Mouse (Mus musculus) C2C12 (cell line): ENCODE results near the gene Rnase11. TPM values are rescaled to one million over a fixed set of nuclear protein-coding genes. Genes with fewer than 3 reads are reported as not detected.

Experiments used
- H3K27me3 ChIP-seq: one replicate; pipeline ENCODE4 v1.6.1; 2011; ENCODE audit not compliant: control insufficient read depth, insufficient read depth, insufficient read length
- H3K36me3 ChIP-seq: one replicate; pipeline ENCODE4 v1.6.1; 2011; ENCODE audit not compliant: control insufficient read depth, insufficient read depth
- H3K4me3 ChIP-seq: one replicate; pipeline ENCODE4 v1.5.1; 2011; ENCODE audit warnings: mild to moderate bottlenecking, control low read depth; ENCODE audit not compliant: poor library complexity, insufficient read depth, severe bottlenecking
- H3K79me2 ChIP-seq: one replicate; pipeline ENCODE4 v1.6.1; 2011; ENCODE audit not compliant: control insufficient read depth, insufficient read depth
- H3K79me3 ChIP-seq: one replicate; pipeline ENCODE4 v1.6.1; 2011; ENCODE audit warnings: low read depth, control low read depth
- H3ac ChIP-seq: one replicate; pipeline ENCODE3; 2011; ENCODE audit warnings: low read depth; ENCODE audit not compliant: control insufficient read depth, insufficient read length
- CEBPB ChIP-seq: IDR thresholded peaks from one replicate; pipeline ENCODE4 v1.6.1; 2011; ENCODE audit warnings: low read depth, mild to moderate bottlenecking, control low read depth, moderate library complexity
- CTCF ChIP-seq: IDR thresholded peaks from one replicate; pipeline ENCODE4 v1.5.1; 2011; ENCODE audit not compliant: control insufficient read depth, insufficient read depth, insufficient read length
- FOSL1 ChIP-seq: IDR thresholded peaks from one replicate; pipeline ENCODE4 v1.8.0; 2011; ENCODE audit warnings: mild to moderate bottlenecking, low read length; ENCODE audit not compliant: poor library complexity, insufficient read depth, severe bottlenecking
- MAX ChIP-seq: IDR thresholded peaks from one replicate; pipeline ENCODE4 v1.6.1; 2011; ENCODE audit warnings: mild to moderate bottlenecking, control low read depth
- MYOD1 ChIP-seq: IDR thresholded peaks from one replicate; pipeline ENCODE4 v1.6.1; 2011; ENCODE audit warnings: low read depth; ENCODE audit not compliant: control insufficient read depth, insufficient read length
- MYOG ChIP-seq: IDR thresholded peaks from one replicate; pipeline ENCODE4 v1.6.1; 2011; ENCODE audit not compliant: control insufficient read depth, insufficient read length; ENCODE audit errors: extremely low read depth
- USF1 ChIP-seq: IDR thresholded peaks from one replicate; pipeline ENCODE4 v1.6.1; 2011; ENCODE audit warnings: low read depth, mild to moderate bottlenecking, control low read depth, moderate library complexity
- polyA plus RNA-seq: library from polyadenylated mRNA; unstranded; fragments of >200 nt; fragmentation: generic; extraction: Trizol; gene quantifications from one replicate; pipeline ENCODE4 v1.2.1, GENCODE M21; 2012; ENCODE audit warnings: missing spikeins

Rnase11 gene
- polyA plus RNA-seq, 1 experiment: not detected

DNA sequence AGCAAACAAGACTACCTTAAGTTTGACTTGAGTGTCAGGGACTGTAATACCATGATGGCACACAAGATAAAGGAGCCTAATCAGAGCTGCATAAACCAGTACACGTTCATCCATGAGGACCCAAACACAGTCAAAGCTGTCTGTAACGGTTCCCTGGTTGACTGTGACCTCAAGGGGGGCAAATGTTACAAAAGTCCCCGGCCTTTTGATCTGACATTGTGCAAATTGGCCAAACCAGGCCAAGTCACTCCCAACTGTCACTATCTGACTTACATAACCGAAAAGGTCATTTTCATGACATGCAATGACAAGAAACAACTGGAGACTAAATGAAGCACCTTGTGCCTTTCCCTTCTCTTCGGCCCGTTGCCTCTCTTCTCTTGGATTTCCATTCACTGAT is 40.4 kb downstream of the Rnase11 start:
- no peak overlapping the region for H3ac ChIP-seq
- H3K36me3 ChIP-seq: no peaks in the 10 kb centered on the region
- TF ChIP-seq MAX: no peak
- no peak for TF ChIP-seq CEBPB
- no peak for TF ChIP-seq MYOD1
- TF ChIP-seq USF1: no peak
- TF ChIP-seq MYOG: no peak
- no peak for TF ChIP-seq FOSL1
- TF ChIP-seq CTCF: no peak
- no peaks in the 10 kb centered on the region for H3K27me3 ChIP-seq
- H3K4me3 ChIP-seq: no peak overlapping the region
- H3K79me3 ChIP-seq: no peaks in the 10 kb centered on the region
- no peaks in the 10 kb centered on the region for H3K79me2 ChIP-seq

DNA sequence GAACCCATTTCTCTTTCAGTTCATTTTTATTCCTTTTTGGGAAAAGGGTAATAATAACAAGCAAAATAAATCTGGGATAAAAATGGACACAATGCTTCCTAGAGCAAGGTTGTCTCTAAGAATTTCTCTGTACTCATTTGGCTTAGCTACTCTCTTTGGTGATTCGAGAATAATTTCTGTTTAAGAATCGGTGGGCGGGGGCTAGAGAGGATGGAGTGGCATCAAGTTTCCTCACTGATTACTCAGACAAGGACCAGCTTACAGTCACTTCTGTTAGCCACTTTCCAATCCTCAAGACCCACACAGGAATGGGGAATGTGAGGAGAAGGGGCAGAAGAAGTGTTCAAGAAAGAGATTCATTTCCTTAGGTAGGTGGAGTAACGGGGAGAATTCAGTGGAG is 41.2 kb downstream of the Rnase11 start:
- no peaks in the 10 kb centered on the region for H3K27me3 ChIP-seq
- H3K79me3 ChIP-seq: no peaks in the 10 kb centered on the region
- no peak overlapping the region for H3K4me3 ChIP-seq
- H3ac ChIP-seq: no peak overlapping the region
- H3K79me2 ChIP-seq: no peaks in the 10 kb centered on the region
- TF ChIP-seq CEBPB (no peak), CTCF (no peak), MAX (no peak), MYOG (no peak), FOSL1 (no peak), MYOD1 (no peak), USF1 (no peak)
- H3K36me3 ChIP-seq: no peaks in the 10 kb centered on the region

DNA sequence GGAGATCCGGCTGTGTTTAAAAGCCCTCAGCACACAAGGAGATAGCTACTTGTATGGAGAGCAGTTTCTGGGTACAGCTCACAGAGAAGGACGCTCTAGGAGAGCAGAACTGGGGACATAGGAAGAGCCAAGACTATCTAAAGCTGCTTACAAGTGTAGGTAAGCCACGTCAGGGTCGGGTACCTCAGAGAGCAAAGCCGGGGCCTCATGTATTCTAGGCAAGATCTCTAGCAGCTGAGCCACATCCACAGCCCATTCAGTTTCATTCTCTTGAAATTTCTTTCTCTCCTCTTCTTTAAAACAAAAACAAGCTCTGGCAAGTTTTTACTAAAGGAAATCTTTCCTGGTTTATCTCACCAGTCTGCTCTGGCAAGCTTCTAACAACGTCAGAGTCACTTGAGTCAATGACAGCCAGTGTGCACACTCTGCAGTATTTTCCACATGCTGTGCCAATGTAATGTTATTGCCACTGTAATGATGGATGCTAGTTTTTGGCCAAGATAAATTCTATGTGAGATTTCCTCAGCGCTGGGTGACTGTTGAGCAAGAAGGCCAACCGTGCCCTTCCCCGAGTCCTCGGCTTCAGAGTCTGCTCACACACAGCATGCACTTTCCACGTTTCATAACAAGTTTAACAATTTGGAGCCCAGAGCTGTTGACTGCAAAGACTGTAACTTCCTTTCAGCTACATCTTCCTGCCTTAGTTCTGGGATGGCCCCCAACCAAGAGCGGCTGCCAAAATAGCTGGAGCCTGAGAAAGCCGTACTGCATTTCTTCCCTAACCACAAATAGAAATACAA is 41.8 kb downstream of the Rnase11 start:
- H3K36me3 ChIP-seq: no peaks in the 10 kb centered on the region
- TF ChIP-seq CEBPB (no peak), USF1 (no peak), CTCF (no peak), MAX (no peak), MYOG (no peak), FOSL1 (no peak), MYOD1 (no peak)
- H3K79me2 ChIP-seq: no peaks in the 10 kb centered on the region
- no peaks in the 10 kb centered on the region for H3K27me3 ChIP-seq
- H3K79me3 ChIP-seq: no peaks in the 10 kb centered on the region
- H3ac ChIP-seq: no peak overlapping the region
- H3K4me3 ChIP-seq: no peak overlapping the region

DNA sequence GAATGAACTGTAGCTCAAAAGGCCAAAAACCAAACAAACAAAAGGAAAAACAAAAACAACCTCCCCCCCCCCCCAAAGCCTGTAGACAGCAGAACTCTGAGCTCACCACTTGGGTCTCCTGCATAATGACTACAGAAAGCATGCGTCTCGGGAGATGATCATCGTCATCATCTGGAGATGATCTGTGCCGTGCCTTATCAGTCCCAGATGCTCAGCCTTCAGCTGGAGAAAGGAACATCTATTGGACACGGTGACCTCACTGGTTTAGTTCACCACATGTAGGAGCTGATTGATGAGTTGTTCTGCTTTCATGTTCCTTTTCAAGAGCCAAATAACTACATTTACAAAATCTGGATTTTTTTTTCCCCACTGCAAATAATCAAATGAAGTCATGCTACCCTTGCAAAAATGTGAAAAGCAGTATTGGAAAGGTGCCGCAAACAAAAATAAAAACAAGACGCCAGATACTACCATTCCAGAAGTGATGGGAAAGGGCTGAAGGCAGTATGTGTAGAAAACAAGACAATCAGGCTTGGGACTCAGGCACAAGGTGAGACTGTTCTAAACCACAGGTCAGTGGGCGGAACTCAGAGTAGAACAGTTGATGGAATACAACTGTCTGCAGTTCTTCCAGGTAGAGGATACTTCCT is 42.7 kb downstream of the Rnase11 start, which contains the start of gene Rnase10:
TSS of gene Rnase10 (plus strand) at position 600 of the 650 bp plus-strand sequence.
- Histone ChIP-seq H3K27me3 (no peaks in the 10 kb centered on the region), H3ac (no peak within 1 kb of the TSS), H3K79me3 (no peaks in the 10 kb centered on the region), H3K4me3 (no peak within 1 kb of the TSS), H3K79me2 (no peaks in the 10 kb centered on the region), H3K36me3 (no peaks in the 10 kb centered on the region)
- no peak for TF ChIP-seq MAX
- no peak for TF ChIP-seq FOSL1
- no peak for TF ChIP-seq CEBPB
- TF ChIP-seq CTCF: no peak
- TF ChIP-seq USF1: no peak
- no peak for TF ChIP-seq MYOD1
- TF ChIP-seq MYOG: no peak

Other genes with a start within 250 kb of the Rnase11 start
- gene Ccnb1ip1, start 242.4 kb downstream of the Rnase11 start, polyA plus RNA-seq: 1.6 TPM
- gene Parp2, start 242.3 kb downstream of the Rnase11 start, polyA plus RNA-seq: 18.2 TPM
- gene Tep1, start 179.6 kb downstream of the Rnase11 start, polyA plus RNA-seq: 9.9 TPM
- gene Klhl33, start 152.7 kb downstream of the Rnase11 start, polyA plus RNA-seq: 0.26 TPM
- 54.5 TPM for gene Osgep, start 125.3 kb downstream of the Rnase11 start, polyA plus RNA-seq
- 289 TPM for gene Apex1, start 125.2 kb downstream of the Rnase11 start, polyA plus RNA-seq
- gene Pip4p1, start 119.3 kb downstream of the Rnase11 start, polyA plus RNA-seq: 93.6 TPM
- gene Pnp, start 119.1 kb downstream of the Rnase11 start, polyA plus RNA-seq: 67.0 TPM
- gene Gm49342, start 105.6 kb downstream of the Rnase11 start, polyA plus RNA-seq: 27.3 TPM
- gene Pnp2, start 94.2 kb downstream of the Rnase11 start, polyA plus RNA-seq: 0.29 TPM
- 0.19 TPM for gene Rnase10, start 42.4 kb downstream of the Rnase11 start, polyA plus RNA-seq
- not detected for gene Rnase9, start 8.3 kb downstream of the Rnase11 start, polyA plus RNA-seq
- gene Rnase12, start 7.5 kb upstream of the Rnase11 start, polyA plus RNA-seq: not detected
- gene Olfr750, start 24.3 kb upstream of the Rnase11 start, polyA plus RNA-seq: not detected
- 14.5 TPM for gene Rnase4, start 40.9 kb upstream of the Rnase11 start, polyA plus RNA-seq
- gene Ang, start 41.0 kb upstream of the Rnase11 start, polyA plus RNA-seq: 0.92 TPM
- not detected for gene Eddm3b, start 64.3 kb upstream of the Rnase11 start, polyA plus RNA-seq
- not detected for gene Rnase6, start 73.7 kb upstream of the Rnase11 start, polyA plus RNA-seq
- gene Rnase1, start 96.6 kb upstream of the Rnase11 start, polyA plus RNA-seq: not detected
- gene Rnase2b, start 112.1 kb upstream of the Rnase11 start, polyA plus RNA-seq: not detected
- 1.7 TPM for gene Ang2, start 149.0 kb upstream of the Rnase11 start, polyA plus RNA-seq
- gene Ear14, start 153.2 kb upstream of the Rnase11 start, polyA plus RNA-seq: not detected
- not detected for gene Rnase2a, start 205.9 kb upstream of the Rnase11 start, polyA plus RNA-seq